Mouse (Mus musculus) forebrain, embryonic 12.5 days (tissue): Measurements from ENCODE around the gene Rbfox3. TPM values are rescaled to one million over a fixed set of nuclear protein-coding genes. Genes with fewer than 3 reads are reported as not detected.

ENCODE experiments used
- ATAC-seq: fragments of 200-750 bp; cut with Nextera tagmentation; 2 replicates; pipeline ENCODE4 v1.8.0; 2017; ENCODE audit warnings: moderate TSS enrichment; ENCODE audit not compliant: low FRiP score
- H3K27ac ChIP-seq: fragments of 300-500 bp; sonication (generic); 2 replicates; pipeline ENCODE4 v1.5.1; 2016; ENCODE audit warnings: mild to moderate bottlenecking
- H3K27me3 ChIP-seq: fragments of 300-500 bp; sonication (generic); 2 replicates; pipeline ENCODE4 v1.6.1; 2016; ENCODE audit warnings: mild to moderate bottlenecking
- H3K36me3 ChIP-seq: fragments of 300-500 bp; sonication (generic); replicated peaks from 2 replicates; pipeline ENCODE4 v1.6.1; 2016; ENCODE audit warnings: mild to moderate bottlenecking
- H3K4me1 ChIP-seq: fragments of 300-500 bp; sonication (generic); 2 replicates; pipeline ENCODE4 v1.6.1; 2016
- H3K4me2 ChIP-seq: fragments of 300-500 bp; sonication (generic); 2 replicates; pipeline ENCODE4 v1.6.1; 2016; ENCODE audit warnings: mild to moderate bottlenecking, moderate library complexity
- H3K4me3 ChIP-seq: fragments of 300-500 bp; sonication (generic); replicated peaks from 2 replicates; pipeline ENCODE4 v1.5.1; 2016; ENCODE audit warnings: mild to moderate bottlenecking
- H3K9ac ChIP-seq: fragments of 300-500 bp; sonication (generic); 2 replicates; pipeline ENCODE4 v1.6.1; 2016; ENCODE audit warnings: mild to moderate bottlenecking
- H3K9me3 ChIP-seq: fragments of 300-500 bp; sonication (generic); 2 replicates; pipeline ENCODE4 v1.6.1; 2016
- WGBS: fragments of 180-500 bp; shearing (Covaris S2); methylation state at CpG from one replicate; pipeline ENCODE4 v1.1.7; 2016; 5-methylcytosine and 5-hydroxymethylcytosine counted together
- microRNA-seq: library from miRNA; unstranded; fragments of <30 nt; microRNA quantifications from one replicate; pipeline ENCODE4, GENCODE M21; 2017
- polyA plus RNA-seq: library from polyadenylated mRNA; unstranded; fragments of >200 nt; fragmentation: Nextera tagmentation; extraction: Ambion mirVana; gene quantifications from 2 replicates; pipeline ENCODE4 v1.2.1, GENCODE M21; 2016

Rbfox3 gene
- polyA plus RNA-seq, 1 experiment from 2014 or later, result 19.6 TPM

DNA sequence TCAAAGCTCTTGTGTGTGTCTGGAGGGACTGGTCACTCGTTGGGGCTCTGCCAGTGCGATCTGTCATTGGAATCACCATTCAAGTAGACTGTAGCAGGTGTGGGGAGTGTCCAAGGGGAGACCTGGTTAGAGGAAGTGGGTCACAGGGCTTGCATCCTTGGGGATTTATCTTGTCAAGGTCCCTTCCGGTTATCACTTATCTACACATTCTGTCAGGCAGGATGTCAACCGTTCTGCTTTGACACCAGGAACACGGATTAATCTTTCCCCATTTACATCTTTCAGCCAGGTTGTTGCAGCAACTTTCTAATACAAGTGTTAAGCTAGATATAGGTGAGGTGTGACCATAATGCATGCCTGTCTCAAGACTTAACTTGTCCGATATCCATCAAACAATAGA lies 455.6 kb downstream of the Rbfox3 start:
- no peak for ATAC-seq
- WGBS, result 92% methylated on average over 6 of the region's 6 CpGs
- H3K4me3 ChIP-seq, result no peak overlapping the region

DNA sequence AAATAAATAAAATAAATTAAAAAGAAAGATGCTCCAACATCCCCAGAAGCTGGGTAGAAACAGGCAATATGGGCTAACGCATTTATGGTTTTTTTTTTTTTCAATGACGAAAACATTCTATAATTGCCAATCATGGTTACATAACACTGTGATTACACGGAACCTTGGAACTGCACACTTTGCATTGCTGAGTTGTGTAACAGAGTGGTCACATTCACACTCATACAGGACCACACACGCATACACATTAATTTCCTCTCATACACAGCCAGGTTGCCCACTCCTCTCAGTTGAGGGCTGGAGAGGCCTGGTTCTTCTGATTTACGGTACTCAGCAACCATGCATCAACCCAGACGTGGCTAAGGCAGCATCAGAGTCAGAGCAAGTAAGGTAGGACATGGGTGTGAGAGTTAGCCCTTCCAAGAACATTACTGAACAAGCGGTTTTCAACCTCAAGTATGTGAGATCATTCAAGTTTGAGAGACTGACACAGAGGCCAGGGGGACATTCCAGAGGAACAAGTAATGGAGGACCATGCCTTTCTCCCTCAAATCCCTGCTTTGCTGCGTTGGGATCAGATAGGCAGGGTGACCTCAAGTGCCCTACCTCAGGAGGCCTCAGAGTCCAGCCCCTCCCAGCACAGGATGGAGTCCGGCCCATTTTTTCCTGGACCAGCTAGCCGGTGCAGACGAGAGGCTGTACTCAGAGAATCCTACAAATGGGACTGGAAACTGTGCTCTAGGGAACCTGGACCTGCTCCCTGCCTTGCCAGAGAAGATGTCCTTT lies 457.3 kb downstream of the Rbfox3 start:
- Histone ChIP-seq H3K9ac (no peak overlapping the region), H3K27me3 (0 out of 2 replicates have a peak, but pooled peaks cover 3% of the 10 kb centered on the region), H3K9me3 (no peaks in the 10 kb centered on the region), H3K36me3 (no peaks in the 10 kb centered on the region), H3K27ac (no peak overlapping the region), H3K4me3 (no peak overlapping the region), H3K4me1 (no peaks in the 10 kb centered on the region), H3K4me2 (no peak overlapping the region)
- ATAC-seq, result no peak
- WGBS, result 75% methylated on average over 11 of the region's 11 CpGs

More for the DNA sequence above, 455.6 kb downstream of the Rbfox3 start:
- Histone ChIP-seq H3K9ac (no peak overlapping the region), H3K9me3 (0 out of 2 replicates have a peak, but pooled peaks cover 3% of the 10 kb centered on the region), H3K36me3 (no peaks in the 10 kb centered on the region), H3K27me3 (0 out of 2 replicates have a peak, but pooled peaks cover 3% of the 10 kb centered on the region), H3K4me1 (no peaks in the 10 kb centered on the region), H3K4me2 (no peak overlapping the region), H3K27ac (no peak overlapping the region)

DNA sequence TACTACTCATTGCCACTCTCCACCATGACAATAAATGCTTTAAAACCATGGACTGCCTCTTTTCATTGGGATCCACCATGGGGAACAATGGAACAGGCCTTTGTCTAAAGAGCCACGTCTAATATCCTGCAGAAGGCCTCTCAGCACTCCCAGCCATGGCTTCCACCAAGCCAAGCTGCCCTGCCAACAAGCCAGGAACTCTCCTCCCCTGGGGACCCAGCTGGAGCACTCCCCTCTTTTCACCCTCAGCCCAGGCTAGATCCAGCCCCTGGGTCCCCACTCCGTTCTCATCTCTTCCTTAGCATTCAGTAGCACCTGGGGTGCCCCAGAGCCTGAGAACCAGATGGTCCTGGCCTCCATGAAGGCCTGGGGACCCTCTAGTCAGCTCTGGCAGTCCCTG lies 458.4 kb downstream of the Rbfox3 start:
- ATAC-seq, result no peak
- Histone ChIP-seq H3K27me3 (0 out of 2 replicates have a peak, but pooled peaks cover 3% of the 10 kb centered on the region), H3K4me2 (no peak overlapping the region), H3K9ac (no peak overlapping the region), H3K4me3 (no peak overlapping the region), H3K27ac (no peak overlapping the region), H3K36me3 (no peaks in the 10 kb centered on the region), H3K4me1 (no peaks in the 10 kb centered on the region), H3K9me3 (no peaks in the 10 kb centered on the region)
- 55% methylated on average over 2 of the region's 2 CpGs for WGBS

- no peak for ATAC-seq
- Histone ChIP-seq H3K9me3 (no peaks in the 10 kb centered on the region), H3K36me3 (no peaks in the 10 kb centered on the region), H3K27me3 (no peaks in the 10 kb centered on the region), H3K4me1 (no peaks in the 10 kb centered on the region), H3K9ac (no peak overlapping the region), H3K27ac (no peak overlapping the region), H3K4me2 (no peak overlapping the region), H3K4me3 (no peak overlapping the region)
- WGBS, result 88% methylated on average over 6 of the region's 6 CpGs
Observed at GRCm38 (mm10) chr11:118451211-118451610, 460.2 kb downstream of the Rbfox3 start.

GRCm38 (mm10) chr11:118448385-118448784 lies 463.0 kb downstream of the Rbfox3 start:
- Histone ChIP-seq H3K9me3 (no peaks in the 10 kb centered on the region), H3K27ac (no peak overlapping the region)
- WGBS, result 91% methylated on average over 8 of the region's 8 CpGs

DNA sequence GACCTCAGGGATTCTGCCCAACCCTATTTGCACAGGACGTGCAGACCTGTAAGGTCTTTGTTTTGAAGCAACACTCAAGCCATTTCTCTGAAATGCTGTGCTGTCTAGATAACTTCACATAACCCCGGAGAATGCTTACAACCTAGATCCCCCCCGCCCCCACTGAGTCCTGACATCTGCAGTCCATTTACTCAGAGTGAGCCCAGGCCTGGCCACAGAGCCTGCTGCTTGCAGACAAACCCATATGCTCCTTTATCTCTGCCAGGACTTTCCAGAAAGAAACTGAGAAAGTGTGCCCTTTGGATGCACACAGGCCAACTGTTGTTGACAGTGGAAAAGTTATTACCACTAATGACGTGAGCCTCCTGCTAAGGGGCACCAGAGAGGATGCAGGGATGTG lies 464.1 kb downstream of the Rbfox3 start:
- H3K9ac ChIP-seq, result no peak overlapping the region
- no peak overlapping the region for H3K4me3 ChIP-seq
- H3K27me3 ChIP-seq, result peaks cover 10% of the 10 kb centered on the region; the same call in 1 of the 2 replicates
- H3K9me3 ChIP-seq, result no peaks in the 10 kb centered on the region
- H3K4me1 ChIP-seq, result no peaks in the 10 kb centered on the region
- H3K36me3 ChIP-seq, result no peaks in the 10 kb centered on the region
- ATAC-seq, result no peak
- WGBS, result 76% methylated on average over 4 of the region's 4 CpGs
- no peak overlapping the region for H3K27ac ChIP-seq
- H3K4me2 ChIP-seq, result no peak overlapping the region

More at GRCm38 (mm10) chr11:118448385-118448784, 463.0 kb downstream of the Rbfox3 start:
- H3K36me3 ChIP-seq, result no peaks in the 10 kb centered on the region
- no peak overlapping the region for H3K9ac ChIP-seq
- no peak overlapping the region for H3K4me2 ChIP-seq
- ATAC-seq, result no peak
- no peak overlapping the region for H3K4me3 ChIP-seq
- H3K27me3 ChIP-seq, result peaks cover 8% of the 10 kb centered on the region; the same call in 1 of the 2 replicates
- no peaks in the 10 kb centered on the region for H3K4me1 ChIP-seq

DNA sequence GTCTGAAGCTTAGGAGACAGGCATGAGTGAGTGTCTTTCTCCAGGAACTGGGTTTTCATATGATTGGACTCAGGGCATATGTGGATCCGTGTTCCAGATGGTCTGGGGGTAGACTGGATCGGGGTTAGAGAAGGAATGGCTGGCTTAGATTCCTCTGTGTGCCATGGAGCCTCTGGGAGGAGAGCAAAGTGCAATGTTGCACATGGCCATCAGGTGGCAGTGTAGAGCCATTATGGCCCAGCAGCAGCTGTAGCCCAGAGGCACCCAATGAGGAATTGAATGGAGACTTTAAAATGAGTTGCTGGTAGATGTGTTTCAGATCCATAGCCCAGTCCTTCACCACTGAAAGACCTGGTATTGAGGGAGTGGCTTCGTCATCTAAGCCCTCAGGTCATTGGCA lies 465.6 kb downstream of the Rbfox3 start:
- Histone ChIP-seq H3K4me2 (no peak overlapping the region), H3K27ac (no peak overlapping the region), H3K27me3 (peaks cover 13% of the 10 kb centered on the region; the same call in 1 of the 2 replicates), H3K4me3 (no peak overlapping the region), H3K9me3 (no peaks in the 10 kb centered on the region), H3K4me1 (no peaks in the 10 kb centered on the region), H3K36me3 (no peaks in the 10 kb centered on the region), H3K9ac (no peak overlapping the region)
- peak; percentile 75 for ATAC-seq
- 23% methylated on average over 3 of the region's 3 CpGs for WGBS

DNA sequence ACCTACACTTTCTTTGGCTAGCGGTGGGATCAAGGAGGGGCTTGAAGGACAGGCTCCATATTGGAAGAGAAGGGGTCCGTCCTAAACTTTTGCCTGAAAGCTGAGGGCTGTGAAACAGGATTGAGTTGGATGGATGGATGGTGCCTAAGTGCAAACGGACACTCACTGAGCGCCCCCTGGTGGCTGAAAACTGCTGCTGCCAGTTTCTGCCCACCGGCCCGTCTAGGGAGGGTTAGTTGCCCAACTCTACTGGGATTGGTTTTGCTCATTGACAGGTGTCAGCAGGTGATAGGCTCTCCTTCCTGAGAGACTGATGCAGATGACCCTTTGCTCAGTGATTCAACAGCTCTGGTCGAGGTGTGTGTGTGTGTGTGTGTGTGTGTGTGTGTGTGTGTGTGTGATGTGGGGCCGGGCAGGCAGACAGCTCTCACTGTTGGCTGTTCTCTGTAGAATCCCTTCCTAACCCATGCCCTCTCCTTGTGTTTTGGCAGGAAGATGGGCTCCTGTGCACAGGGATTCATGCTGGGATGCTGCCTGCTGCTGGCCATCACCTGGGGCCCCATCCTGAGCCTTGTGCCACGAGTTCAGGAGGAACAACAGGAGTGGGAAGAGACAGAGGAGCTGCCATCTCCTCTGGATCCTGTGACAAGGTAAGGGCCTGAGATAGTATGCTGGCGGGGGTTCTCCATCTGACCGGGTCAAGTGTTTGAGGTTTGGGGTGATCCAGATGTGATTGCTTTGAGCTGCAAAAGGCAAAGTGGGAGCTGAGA lies 468.0 kb downstream of the Rbfox3 start:
- ATAC-seq, result peak; percentile 41; the same call in 1 of the 2 replicates
- H3K9ac ChIP-seq, result no peak overlapping the region
- peaks cover 17% of the 10 kb centered on the region for H3K4me1 ChIP-seq
- 32% methylated on average over 11 of the region's 11 CpGs for WGBS
- peaks cover 13% of the 10 kb centered on the region; the same call in 1 of the 2 replicates for H3K27me3 ChIP-seq
- no peak overlapping the region for H3K4me3 ChIP-seq
- no peak overlapping the region for H3K4me2 ChIP-seq
- H3K27ac ChIP-seq, result no peak overlapping the region
- no peaks in the 10 kb centered on the region for H3K36me3 ChIP-seq
- no peaks in the 10 kb centered on the region for H3K9me3 ChIP-seq

DNA sequence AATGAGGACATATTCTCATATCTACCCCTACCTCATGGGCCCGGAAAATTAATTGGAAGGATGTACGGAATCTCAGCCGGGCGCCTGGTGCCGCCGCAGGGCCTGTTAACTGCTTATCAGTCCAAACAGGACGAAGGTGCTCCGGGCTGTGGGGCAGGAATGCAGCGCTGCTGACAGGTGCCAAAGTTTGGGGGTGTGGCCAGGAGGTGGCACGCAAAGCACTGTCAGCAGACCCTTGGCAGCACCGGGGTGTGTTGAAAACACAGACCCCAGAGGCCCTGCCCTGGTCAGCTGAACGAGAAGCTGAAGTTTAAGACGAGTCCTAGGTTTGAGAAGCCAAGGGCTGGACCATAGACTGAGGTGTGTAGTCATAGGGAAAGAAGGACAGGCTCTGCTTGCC lies 468.7 kb downstream of the Rbfox3 start:
- Histone ChIP-seq H3K36me3 (no peaks in the 10 kb centered on the region), H3K27me3 (peaks cover 13% of the 10 kb centered on the region; the same call in 1 of the 2 replicates), H3K9me3 (no peaks in the 10 kb centered on the region), H3K27ac (no peak overlapping the region), H3K4me1 (peaks cover 24% of the 10 kb centered on the region), H3K4me2 (no peak overlapping the region), H3K9ac (no peak overlapping the region), H3K4me3 (no peak overlapping the region)
- ATAC-seq, result no peak
- 78% methylated on average over 13 of the region's 13 CpGs for WGBS

Small RNA genes within 50 kb of the gene (microRNA-seq; reads per million reads assigned to microRNA genes)
- gene Gm25040, result not detected

Other genes starting within 250 kb of the Rbfox3 start
- not detected in 2 replicates for gene Enpp7, start 76.6 kb upstream of the Rbfox3 start, polyA plus RNA-seq
- gene Cbx2, start 111.4 kb upstream of the Rbfox3 start, polyA plus RNA-seq, result 84.2 and 89.3 TPM in 2 replicates
- gene Cbx8, start 129.4 kb upstream of the Rbfox3 start, polyA plus RNA-seq, result 11.5 and 11.7 TPM in 2 replicates
- gene Cbx4, start 174.6 kb upstream of the Rbfox3 start, polyA plus RNA-seq, result 12.7 and 14.5 TPM in 2 replicates